Mouse (Mus musculus) mouse embryonic stem cell (cell line): ENCODE data around the gene Ndufv2.
"Not testable (repeated sequence)": the region's sequence is repeated elsewhere in the genome, so short reads cannot be mapped to it uniquely, and the experiment has no call there.

ENCODE experiments used
- in situ Hi-C, 2 experiments: fragments of 300-500 bp; cut with MboI; formaldehyde crosslinking; loops; 1 replicate in 1 of 2; 3 replicates in 1 of 2; pipeline ENCODE4 v1.14.3; 2019 to 2020; ENCODE audit warnings: low sequenced_read_pairs in 2 of 2, low pct_unique_long_range_greater_than_20kb in 1 of 2, mixed read lengths in 1 of 2; ENCODE audit not compliant: unreplicated experiment in 1 of 2

Ndufv2 gene

DNA sequence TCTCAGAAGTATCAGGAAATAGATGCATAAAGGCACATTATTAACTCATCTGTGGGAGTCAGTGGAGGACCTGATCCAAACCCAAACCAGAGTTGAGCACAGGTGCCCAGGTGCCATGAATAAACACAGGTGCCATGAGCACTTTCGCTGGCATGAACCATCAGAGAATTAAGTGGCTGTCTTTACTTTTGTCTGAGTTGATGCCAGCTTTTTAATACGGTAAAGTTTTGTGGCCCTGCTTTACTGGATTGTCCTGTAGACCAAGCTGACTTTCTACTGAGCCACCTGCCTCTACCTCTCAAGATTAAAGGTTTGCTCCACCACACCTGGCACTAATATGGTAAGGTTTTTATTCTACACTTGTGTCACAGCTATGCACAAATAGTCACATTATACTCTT lies 9.3 kb downstream of the Ndufv2 start:
- in situ Hi-C loops, result no loop called here

DNA sequence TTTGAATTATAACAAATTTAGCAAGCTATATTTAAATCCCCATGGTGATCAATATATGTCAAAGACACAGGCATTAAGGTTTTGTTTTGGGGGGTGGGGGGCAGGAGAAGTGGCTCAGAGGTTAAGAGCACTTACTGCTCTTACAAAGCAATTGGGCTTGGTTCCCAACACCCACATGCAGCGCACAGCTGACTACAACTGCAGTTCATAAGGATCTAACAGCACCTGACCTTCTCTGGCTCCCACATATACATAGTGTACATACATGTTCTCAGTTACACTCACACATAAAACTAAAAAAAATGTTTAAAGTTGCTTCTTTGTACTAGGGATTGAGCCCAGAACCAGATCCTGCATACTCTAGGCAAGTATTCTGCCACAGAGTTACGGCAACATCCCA lies 10.0 kb downstream of the Ndufv2 start:
- in situ Hi-C loops, result no loop called here

DNA sequence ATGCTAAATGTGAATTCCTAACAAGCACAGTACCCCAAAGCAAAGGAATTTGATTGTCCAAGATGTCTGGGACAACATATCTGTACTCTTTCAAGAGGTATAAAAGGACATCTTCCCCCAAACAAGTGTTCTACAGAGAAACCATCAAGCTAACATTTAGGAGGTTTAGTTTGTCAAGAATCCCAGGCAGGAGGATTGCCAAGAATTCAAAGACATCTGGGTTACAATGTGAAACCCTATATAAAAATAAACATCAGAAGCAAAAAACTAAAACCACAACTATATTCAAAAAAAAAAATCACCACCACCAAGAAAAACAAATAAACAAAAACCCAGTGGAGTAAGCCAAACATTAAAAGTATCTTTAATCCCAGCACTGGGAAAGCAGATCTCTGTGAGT lies 11.1 kb downstream of the Ndufv2 start:
- in situ Hi-C loops, result no loop called here

DNA sequence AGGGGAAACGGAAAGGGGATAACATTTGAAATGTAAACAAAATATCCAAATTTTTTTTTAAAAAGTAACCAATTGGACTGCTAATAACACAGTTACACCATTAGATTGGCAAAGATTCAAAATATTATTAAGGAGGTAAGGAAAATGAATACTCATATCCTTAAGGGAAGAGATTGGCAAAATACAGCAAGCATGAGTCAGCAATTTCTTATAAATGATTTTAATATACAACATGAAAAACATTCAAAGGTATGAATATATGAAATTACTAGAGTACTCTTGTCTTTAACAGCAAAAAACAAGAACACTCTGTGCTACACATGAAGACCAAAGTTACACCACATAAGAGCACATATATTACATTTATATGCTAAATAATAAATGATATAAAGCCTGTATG lies 16.3 kb downstream of the Ndufv2 start:
- in situ Hi-C loops, result no loop called here

DNA sequence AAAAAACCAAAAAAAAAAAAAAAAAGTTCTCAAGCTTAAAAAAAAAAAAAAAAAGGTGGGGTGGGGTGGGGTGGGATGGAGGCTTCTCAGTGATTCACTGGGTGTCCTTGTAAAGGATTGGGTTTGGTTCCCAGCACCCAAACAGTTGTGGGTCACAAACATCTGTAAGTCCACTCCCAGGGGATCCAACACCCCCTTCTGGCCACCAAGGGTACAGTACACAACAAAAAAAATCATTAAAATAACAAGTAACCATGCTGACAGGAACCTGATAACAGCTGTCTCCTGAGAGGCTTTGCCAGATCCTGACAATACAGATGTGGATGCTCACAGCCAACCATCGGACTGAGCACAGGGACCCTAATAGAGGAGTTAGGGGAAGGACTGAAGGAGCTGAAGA lies 16.9 kb downstream of the Ndufv2 start:
- in situ Hi-C loops, result no loop called here

DNA sequence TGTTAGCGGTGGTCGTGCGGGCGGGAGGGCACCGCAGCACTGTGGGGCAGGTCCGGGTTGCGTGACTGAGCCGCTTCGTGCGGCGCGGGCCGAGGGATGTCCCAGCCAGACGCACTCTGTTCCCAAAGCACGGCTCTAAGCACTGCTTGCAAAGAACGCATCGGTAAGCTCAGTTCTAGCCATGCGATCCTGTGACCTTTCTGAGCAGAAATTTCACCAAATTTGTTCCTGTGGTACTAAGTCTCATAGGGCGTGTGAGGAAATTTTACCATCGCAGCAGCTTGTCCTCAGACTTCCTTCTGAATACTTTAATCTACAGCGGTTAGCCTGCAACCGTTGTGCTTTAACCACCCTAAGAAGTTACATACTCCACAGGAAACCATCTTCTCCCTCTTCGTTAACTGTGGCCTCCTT lies 23.9 kb downstream of the Ndufv2 start:
- in situ Hi-C loops, result no loop called here

DNA sequence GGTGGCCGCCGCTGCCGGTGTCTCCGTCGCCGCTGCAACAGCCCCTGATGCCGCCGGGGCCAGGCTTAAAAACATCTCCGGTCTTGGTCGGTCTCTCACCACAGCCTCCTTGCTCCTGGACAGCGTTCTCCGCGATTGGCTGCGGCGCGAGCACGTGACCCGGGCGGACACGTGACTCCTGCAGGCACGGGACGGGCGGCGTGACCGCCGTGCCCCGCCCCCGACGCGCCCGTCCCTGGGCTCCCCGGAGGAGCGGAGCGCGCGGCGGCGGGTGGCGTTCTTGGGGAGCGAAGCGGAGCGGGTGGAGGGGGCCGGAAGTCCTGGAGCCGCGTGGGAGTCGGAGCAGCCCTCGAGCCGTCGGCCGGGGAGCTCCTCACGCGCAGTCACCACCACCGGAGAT lies 24.4 kb downstream of the Ndufv2 start, which contains the start of gene Ankrd12:
Gene Ankrd12, minus strand, starts transcription at position 156 of the 400 bp plus-strand sequence.
- in situ Hi-C loops, result no loop called here

DNA sequence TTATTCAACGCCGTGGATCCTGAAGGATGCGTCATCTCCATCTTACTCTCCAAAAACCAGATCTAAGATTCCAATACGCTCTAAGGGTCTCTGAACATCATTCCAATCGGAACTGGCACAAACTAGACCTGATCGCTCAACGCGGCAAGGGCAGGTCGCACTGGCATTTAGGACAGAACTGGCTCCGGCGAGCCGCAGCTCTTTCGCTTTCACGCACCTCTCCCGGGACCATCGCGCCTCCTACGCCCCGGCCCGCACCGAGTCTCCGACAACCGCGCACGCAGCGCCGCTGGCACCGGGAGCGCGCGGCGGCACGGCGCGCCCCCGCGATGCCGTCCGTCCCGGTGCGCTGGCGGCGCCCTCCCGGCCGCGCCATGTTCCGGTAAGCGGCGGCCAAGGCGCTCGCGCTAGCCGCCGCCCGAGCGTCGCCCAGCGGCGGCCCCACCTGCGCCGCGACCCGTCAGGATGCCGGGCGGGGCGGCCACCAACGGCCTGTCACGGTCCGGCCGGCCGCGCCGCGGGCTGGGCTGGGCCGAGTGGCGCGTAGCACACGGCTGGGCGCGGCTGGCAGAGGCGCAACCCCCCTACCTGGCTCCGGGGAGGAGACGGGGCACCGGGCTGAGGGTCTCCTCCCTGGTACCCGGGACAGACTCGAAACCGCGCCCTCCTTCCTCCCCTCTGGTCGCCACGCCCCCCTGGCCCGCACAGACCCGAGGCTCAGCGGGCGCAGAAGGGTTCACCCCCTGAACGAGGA lies 25.0 kb downstream of the Ndufv2 start:
- in situ Hi-C loops, result no loop called here

DNA sequence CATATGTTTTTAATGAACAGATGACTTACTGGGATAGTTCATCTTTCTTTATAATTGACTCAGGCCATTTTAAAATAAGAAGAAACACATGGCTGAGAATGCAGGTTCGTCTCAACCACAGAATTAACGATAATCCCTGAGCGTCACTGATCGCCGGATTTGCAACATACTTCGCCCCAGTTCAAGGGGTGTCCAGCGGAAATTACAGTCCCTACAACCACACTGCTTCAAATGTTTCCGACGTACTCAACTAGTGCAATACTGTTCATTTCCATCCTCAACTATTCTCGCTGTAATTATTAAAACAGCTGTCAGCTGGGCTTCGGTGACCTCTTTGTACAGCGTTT lies 25.6 kb downstream of the Ndufv2 start:
- in situ Hi-C loops, result no loop called here

DNA sequence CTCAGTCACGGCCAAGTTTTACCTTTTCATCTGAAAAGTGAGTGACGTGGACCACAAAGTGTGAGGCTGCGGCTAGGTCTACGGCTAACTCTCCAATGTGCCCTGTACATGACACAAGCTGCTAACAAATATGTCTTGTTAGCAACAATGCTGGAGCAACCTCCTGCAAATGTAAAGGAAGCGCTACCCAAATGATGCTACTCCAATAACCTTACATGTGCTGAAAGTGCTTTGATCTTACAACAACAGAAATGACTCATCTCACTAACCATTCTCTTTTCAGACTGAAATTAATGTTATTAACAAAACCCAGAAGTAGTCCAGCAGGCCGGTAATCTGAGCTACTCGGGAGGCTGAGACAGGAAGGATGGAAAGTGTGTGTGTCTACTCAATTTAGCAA lies 27.4 kb downstream of the Ndufv2 start:
- in situ Hi-C loops, result no loop called here

DNA sequence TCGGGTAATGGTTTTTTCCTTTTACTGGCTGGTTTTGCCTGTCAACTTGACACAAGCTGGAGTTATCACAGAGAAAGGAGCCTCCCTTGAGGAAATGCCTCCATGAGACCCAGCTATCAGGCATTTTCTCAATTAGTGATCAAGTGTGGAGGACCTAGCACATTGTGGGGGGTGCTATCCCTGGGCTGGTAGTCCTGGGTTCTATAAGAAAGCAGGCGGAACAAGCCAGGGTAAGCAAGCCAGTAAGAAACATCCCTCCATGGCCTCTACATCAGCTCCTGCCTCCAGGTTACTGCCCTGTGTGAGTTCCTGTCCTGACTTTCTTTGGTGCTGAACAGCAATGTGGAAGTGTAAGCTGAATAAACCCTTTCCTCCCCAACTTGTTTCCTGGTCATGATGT lies 32.3 kb downstream of the Ndufv2 start:
- in situ Hi-C loops, result not testable (repeated sequence)

DNA sequence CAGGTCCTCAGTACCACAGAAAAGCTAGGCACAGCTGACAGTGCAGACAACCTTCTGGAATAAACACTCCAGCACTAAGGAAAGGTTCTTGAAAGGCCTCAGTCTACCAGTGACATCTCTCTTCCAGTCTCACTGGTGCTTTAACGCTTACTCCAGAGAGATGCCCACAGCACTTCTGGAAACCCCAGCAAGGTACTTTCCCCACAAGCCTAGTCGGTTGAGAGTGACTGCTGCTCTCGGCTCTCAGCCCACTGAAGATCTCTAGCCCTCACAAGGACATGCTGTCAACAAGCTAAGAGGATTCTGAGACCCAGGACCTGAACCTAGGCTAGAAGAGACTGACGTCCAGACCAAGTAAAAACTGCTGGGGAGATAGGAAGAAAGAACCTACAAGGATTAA lies 36.2 kb downstream of the Ndufv2 start:
- in situ Hi-C loops, result no loop called here

DNA sequence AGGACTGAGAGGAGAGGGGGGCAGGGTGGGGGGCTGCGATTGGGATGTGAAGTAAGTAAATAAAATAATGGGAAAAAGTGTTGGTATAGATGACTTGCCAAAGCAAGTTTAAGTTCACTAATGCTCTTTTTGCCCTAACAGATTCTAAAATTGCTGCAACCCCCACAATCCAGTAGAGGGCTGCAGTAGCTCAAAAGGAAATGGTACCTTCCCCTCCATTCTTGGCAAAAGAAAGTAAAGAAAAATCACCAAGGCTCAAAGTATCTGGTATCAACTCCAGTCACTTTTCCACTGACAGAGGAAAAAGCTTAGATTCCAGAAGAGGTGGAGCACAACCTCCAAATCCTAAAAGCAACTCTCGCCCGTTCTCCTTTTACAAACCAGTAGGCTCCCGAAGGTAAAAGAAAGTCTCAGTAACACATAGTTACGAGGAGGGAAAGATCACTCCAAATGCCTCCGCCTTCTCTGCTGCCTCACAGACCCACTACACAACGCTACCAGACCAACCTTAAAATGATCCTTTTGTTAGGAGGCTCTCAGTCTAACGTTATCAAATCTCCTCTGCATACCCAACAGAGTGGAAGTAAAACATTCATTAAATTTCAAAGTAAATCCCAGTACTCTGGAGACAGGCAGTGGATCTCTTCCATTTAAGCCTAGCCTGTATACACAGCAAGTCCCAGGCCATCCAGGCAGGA lies 40.0 kb downstream of the Ndufv2 start:
- in situ Hi-C loops, result no loop called here

DNA sequence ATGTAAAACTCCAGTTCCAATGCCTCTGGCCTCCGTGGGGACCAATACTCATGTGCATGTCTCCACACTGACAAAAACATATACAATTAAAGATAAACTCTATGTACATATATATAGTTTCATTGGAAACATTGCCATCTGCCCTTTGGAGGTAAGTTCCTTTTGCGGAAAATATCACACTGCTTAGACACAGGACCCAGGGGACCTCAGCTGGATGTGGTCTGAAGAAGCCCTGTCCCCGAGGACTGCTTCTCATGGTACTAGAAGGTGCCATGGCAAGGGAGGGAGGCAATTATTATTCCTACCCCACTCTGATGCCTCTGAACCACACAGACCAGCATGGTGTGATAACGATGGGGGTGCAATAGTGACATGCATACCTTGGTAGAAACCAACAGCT lies 43.2 kb downstream of the Ndufv2 start:
- in situ Hi-C loops, result no loop called here

DNA sequence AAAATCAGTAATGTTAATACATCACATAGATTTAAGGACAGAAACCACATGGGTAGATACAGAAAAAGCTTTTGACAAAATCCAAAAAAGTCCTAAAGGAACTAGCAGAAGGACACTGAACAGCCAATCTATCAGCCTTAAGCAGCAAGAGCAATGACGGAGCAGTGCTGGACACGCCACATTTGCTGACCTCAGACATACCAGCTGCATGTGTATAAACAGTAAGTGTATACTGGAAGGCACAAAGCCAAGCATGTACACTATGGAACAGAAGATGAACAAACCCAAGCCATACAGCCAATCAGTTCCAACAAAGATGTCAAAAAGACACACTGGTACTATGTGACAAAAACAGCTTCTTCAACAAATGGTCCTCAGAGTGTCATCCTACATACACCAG lies 44.2 kb downstream of the Ndufv2 start:
- in situ Hi-C loops, result no loop called here

DNA sequence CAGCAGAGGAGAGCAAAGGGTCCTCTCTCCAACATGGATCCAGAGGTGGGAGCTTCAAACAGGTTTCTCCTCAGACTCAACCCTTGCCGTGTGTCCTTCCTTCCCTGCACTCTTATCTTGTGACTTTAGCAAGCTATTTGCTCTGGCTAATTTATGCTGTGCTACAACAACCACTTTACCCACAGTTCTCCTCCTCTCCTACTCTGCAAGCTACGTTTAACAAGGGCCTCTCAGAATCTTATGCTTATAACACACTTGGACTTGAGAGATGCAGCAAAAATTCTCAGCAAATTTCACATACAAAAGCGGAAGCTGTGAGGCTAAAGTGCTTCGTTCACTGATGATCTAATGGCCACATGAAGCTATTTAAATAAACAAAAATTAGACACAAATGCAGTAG lies 48.0 kb downstream of the Ndufv2 start:
- in situ Hi-C loops, result no loop called here

DNA sequence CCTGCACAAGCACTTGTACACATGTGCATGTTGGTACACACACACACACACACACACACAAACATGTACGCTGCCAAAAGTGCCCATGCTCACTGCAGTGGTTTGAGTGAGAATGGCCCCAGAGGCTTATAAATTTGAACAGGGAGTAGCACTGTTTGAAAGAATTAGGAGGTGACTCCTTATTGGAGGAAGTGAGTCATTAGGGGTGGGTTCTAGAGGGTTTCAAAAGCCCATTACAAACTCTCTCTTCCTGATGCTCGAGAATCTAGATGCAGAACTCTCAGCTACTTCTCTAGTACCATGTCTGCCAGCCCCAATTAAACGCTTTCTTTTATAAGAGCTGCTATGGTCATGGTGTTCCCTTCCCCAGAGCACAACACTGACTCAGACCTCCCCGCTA lies 52.6 kb downstream of the Ndufv2 start:
- in situ Hi-C loops, result no loop called here

DNA sequence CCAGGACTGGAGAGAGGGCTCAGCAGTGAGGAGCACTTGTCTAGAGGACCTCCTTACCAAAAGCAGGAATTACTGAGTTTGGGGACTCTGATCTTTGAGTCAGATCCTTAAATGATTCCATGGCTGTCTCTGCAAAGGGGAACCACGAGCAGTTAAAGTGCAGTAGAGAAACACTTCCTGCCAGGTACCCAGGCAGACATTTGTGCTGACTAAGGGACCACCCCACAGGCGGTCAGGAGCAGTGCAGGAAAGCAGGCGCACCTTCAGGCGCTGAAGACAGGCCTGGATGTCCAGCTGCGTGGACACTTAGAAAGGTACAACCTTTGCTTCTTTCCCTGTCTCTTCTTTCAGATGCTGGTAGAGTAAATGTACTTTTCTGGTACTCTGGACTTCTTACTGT lies 53.2 kb downstream of the Ndufv2 start:
- in situ Hi-C loops, result no loop called here

DNA sequence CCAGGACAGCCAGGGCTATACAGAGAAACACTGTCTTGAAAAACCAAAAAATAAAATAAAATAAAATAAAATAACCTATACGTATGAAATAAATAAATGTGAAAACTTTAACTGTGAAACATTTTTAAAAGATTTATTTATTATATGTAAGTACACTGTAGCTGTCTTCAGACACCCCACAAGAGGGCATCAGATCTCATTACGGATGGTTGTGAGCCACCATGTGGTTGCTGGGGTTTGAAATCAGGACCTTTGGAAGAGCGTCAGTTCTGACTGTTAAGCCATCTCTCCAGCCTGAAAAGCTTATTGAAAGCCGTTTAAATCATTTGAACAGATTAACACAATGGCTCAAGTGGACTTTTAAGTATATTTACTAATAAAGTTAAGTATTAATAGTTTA lies 57.7 kb downstream of the Ndufv2 start:
- in situ Hi-C loops, result not testable (repeated sequence)

DNA sequence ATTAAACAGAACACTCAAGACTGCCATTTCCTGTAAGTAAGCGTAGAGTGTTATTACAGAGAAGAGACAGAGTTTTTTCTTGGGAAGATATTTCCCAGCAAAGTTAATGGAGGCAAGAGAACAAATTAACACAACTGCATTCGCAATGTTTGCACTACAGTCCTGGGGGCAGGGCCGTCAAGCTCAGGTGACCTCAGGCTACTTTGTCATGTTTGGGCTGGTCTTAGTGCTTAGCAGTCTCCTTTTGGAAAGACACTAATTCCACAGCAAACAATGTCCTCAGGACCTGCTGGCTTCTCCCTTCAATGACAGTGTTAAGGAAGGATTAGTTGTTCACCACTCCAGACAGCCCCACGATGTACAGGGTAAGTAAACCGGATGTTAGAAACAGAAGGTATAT lies 60.3 kb downstream of the Ndufv2 start:
- in situ Hi-C loops, result no loop called here
